Mouse (Mus musculus) erythroblast, embryonic 14.5 days (primary cell): ENCODE results near the gene Rfc4.

ENCODE experiments used
- GATA1 ChIP-seq: IDR thresholded peaks from 2 replicates; pipeline ENCODE4 v1.6.1; 2012; ENCODE audit warnings: low read length, inconsistent platforms, mixed read lengths
- TAL1 ChIP-seq: IDR thresholded peaks from 3 replicates; pipeline ENCODE4 v1.6.1; 2012; ENCODE audit warnings: low read length, inconsistent platforms, mixed read lengths

- no peak for TF ChIP-seq GATA1
- no peak for TF ChIP-seq TAL1
Observed at GRCm38 (mm10) chr16:23146280-23146679, 18.7 kb upstream of the Rfc4 start, which contains the start of gene Adipoq.
